Comparison of ENCODE assay signal across 27 mouse cellular contexts in genomic region chr3:92481249-92481648, GRCm38 (mm10). TPM values are rescaled to one million over a fixed set of nuclear protein-coding genes. Genes with fewer than 3 reads are reported as not detected.
DNase-seq lines count a peak whose midpoint lies in the region; ATAC-seq and TF ChIP-seq lines count a peak whose summit lies in the region.
"Not testable (repeated sequence)": the region's sequence is repeated elsewhere in the genome, so short reads cannot be mapped to it uniquely, and the experiment has no call there.
"Had no signal": no experiment of that assay in that cellular context is flagged by ENCODE, and none has a peak within 500 bp of the region (broad histone marks: within the 10 kb centered on the region; RNA-seq: fewer than 3 reads in every experiment).

No protein-coding gene starts in this region.

- DNase-seq in 3T3-L1 (ENCODE audit: low read depth, low spot score) (peak; percentile 55), NIH3T3 (ENCODE audit: low read depth) (peak; percentile 4)
- peak; percentile 19 for DNase-seq in adrenal gland, postnatal 10 days
- DNase-seq in embryonic facial prominence, embryonic 11.5 days (ENCODE audit: low spot score), result peak; percentile 17
- not testable (repeated sequence) for DNase-seq in hindbrain, postnatal 0 days (ENCODE audit: low spot score); layer of hippocampus, adult 2 months (ENCODE audit: low spot score in 2 of 2); lung, embryonic 14.5 days
- peak; percentile 4 for DNase-seq in retina, postnatal 1 day

- not testable (repeated sequence) for H3K9me3 ChIP-seq in embryonic facial prominence, embryonic 11.5 days (replicated peaks; ENCODE audit: control insufficient read depth, low read length); hindbrain, postnatal 0 days (ENCODE audit: low read length); lung, embryonic 14.5 days (ENCODE audit: low read depth, low read length)

- not testable (repeated sequence) for H3K4me2 ChIP-seq in embryonic facial prominence, embryonic 11.5 days (ENCODE audit: low read depth, low read length); hindbrain, postnatal 0 days (ENCODE audit: low read depth, low read length); lung, embryonic 14.5 days

- not testable (repeated sequence) for H3K27ac ChIP-seq in embryonic facial prominence, embryonic 11.5 days (replicated peaks; ENCODE audit: low read depth, low read length); hindbrain, postnatal 0 days; layer of hippocampus, adult 2 months; lung, embryonic 14.5 days (ENCODE audit: low read depth)

- H3K36me3 ChIP-seq in embryonic facial prominence, embryonic 11.5 days (replicated peaks; ENCODE audit: control insufficient read depth, insufficient read depth, low read depth, low read length); hindbrain, postnatal 0 days (ENCODE audit: insufficient read depth, low read length); lung, embryonic 14.5 days (ENCODE audit: insufficient read depth): not testable (repeated sequence)

- not testable (repeated sequence) for H3K9ac ChIP-seq in embryonic facial prominence, embryonic 11.5 days (replicated peaks; ENCODE audit: low read length); hindbrain, postnatal 0 days (replicated peaks; ENCODE audit: low read length); lung, embryonic 14.5 days

- TF ChIP-seq CTCF in hindbrain, postnatal 0 days (IDR thresholded peaks at IDR 0.05; ENCODE audit: low read depth), result peak; percentile 49
- peak; percentile 41 for TF ChIP-seq CTCF in layer of hippocampus, adult 2 months (conservative IDR thresholded peaks at IDR 0.05)
- peak; percentile 47 for TF ChIP-seq CTCF in lung, embryonic 14.5 days (IDR thresholded peaks at IDR 0.05; ENCODE audit: low read depth)

- H3K27me3 ChIP-seq in embryonic facial prominence, embryonic 11.5 days (ENCODE audit: control insufficient read depth, insufficient read depth, low read length); hindbrain, postnatal 0 days (ENCODE audit: insufficient read depth, low read length); lung, embryonic 14.5 days (ENCODE audit: insufficient read depth, low read length): not testable (repeated sequence)

- not testable (repeated sequence) for ATAC-seq in embryonic facial prominence, embryonic 11.5 days (replicated peaks; ENCODE audit: insufficient number of reproducible peaks, low FRiP score, low TSS enrichment, low read depth); hindbrain, postnatal 0 days; lung, embryonic 14.5 days (ENCODE audit: insufficient read depth)

- not testable (repeated sequence) for H3K4me1 ChIP-seq in embryonic facial prominence, embryonic 11.5 days (ENCODE audit: control insufficient read depth, insufficient read depth, low read length); hindbrain, postnatal 0 days (ENCODE audit: insufficient read depth, low read length); lung, embryonic 14.5 days (ENCODE audit: insufficient read depth)

- not testable (repeated sequence) for H3K4me3 ChIP-seq in embryonic facial prominence, embryonic 11.5 days (ENCODE audit: low read depth, low read length); hindbrain, postnatal 0 days (ENCODE audit: low read length); layer of hippocampus, adult 2 months; lung, embryonic 14.5 days (ENCODE audit: low read depth, low read length)

RNA-seq across cellular contexts. Expression of gene Sprr1a, which starts 4.4 kb away (rescaled TPM):
- total RNA-seq in adrenal gland, postnatal 10 days (2021), result not detected
- 0.36 TPM in 1 of 2 replicates, not detected in the other for polyA plus RNA-seq in embryonic facial prominence, embryonic 11.5 days (2014; fragmentation: Nextera tagmentation; extraction: Ambion mirVana)
- not detected in 2 replicates for total RNA-seq in hindbrain, postnatal 0 days (2014; rRNA removed)
- polyA plus RNA-seq in hindbrain, postnatal 0 days (2015; fragmentation: Nextera tagmentation; extraction: Ambion mirVana), result 0.23 and 0.25 TPM in 2 replicates
- total RNA-seq in layer of hippocampus, adult 2 months (2021), result not detected
- polyA plus RNA-seq in lung, embryonic 14.5 days (2014; fragmentation: Nextera tagmentation; extraction: Ambion mirVana), result not detected in 2 replicates
- total RNA-seq: adrenal gland, adult 8-10 months; gastrocnemius, postnatal 25 days; heart, adult 2 months; heart, postnatal 25 days; left cerebral cortex, postnatal 25 days; monocyte, adult 5-6 weeks; neutrophil, adult 5-6 weeks had no signal
- polyA plus RNA-seq: brain, embryonic 14.5 days; CD4-positive, CD25-positive, alpha-beta regulatory T cell, adult 4 months; embryonic facial prominence, embryonic 10.5 days; forebrain, embryonic 10.5 days; forebrain, embryonic 16.5 days; hindbrain, embryonic 13.5 days; inflammation-experienced regulatory T-cells, adult 6 months; midbrain, embryonic 12.5 days had no signal

RNA-seq across cellular contexts. Expression of gene Sprr4, which starts 19.0 kb away (rescaled TPM):
- total RNA-seq in adrenal gland, postnatal 10 days (2021), result not detected
- polyA plus RNA-seq in embryonic facial prominence, embryonic 11.5 days (2014; fragmentation: Nextera tagmentation; extraction: Ambion mirVana), result not detected in 2 replicates
- not detected in 2 replicates for total RNA-seq in hindbrain, postnatal 0 days (2014; rRNA removed)
- polyA plus RNA-seq in hindbrain, postnatal 0 days (2015; fragmentation: Nextera tagmentation; extraction: Ambion mirVana), result not detected in 2 replicates
- not detected for total RNA-seq in layer of hippocampus, adult 2 months (2021)
- polyA plus RNA-seq in lung, embryonic 14.5 days (2014; fragmentation: Nextera tagmentation; extraction: Ambion mirVana), result not detected in 2 replicates
- total RNA-seq: adrenal gland, adult 8-10 months; gastrocnemius, postnatal 25 days; heart, adult 2 months; heart, postnatal 25 days; left cerebral cortex, postnatal 25 days; monocyte, adult 5-6 weeks; neutrophil, adult 5-6 weeks had no signal
- polyA plus RNA-seq: brain, embryonic 14.5 days; CD4-positive, CD25-positive, alpha-beta regulatory T cell, adult 4 months; embryonic facial prominence, embryonic 10.5 days; forebrain, embryonic 10.5 days; forebrain, embryonic 16.5 days; heart, adult 2 months; heart, embryonic 13.5 days; hindbrain, embryonic 13.5 days; inflammation-experienced regulatory T-cells, adult 6 months; limb, embryonic 14.5 days; liver, embryonic 15.5 days; midbrain, embryonic 12.5 days; thymus, postnatal 0 days had no signal

RNA-seq across cellular contexts. Expression of gene Sprr3, which starts 22.7 kb away (rescaled TPM):
- not detected for total RNA-seq in adrenal gland, postnatal 10 days (2021)
- polyA plus RNA-seq in embryonic facial prominence, embryonic 11.5 days (2014; fragmentation: Nextera tagmentation; extraction: Ambion mirVana), result not detected in 2 replicates
- total RNA-seq in hindbrain, postnatal 0 days (2014; rRNA removed), result not detected in 2 replicates
- not detected in 2 replicates for polyA plus RNA-seq in hindbrain, postnatal 0 days (2015; fragmentation: Nextera tagmentation; extraction: Ambion mirVana)
- total RNA-seq in layer of hippocampus, adult 2 months (2021), result not detected
- not detected in 2 replicates for polyA plus RNA-seq in lung, embryonic 14.5 days (2014; fragmentation: Nextera tagmentation; extraction: Ambion mirVana)
- total RNA-seq: adrenal gland, adult 8-10 months; gastrocnemius, postnatal 25 days; heart, adult 2 months; heart, postnatal 25 days; left cerebral cortex, postnatal 25 days; monocyte, adult 5-6 weeks; neutrophil, adult 5-6 weeks had no signal
- polyA plus RNA-seq: brain, embryonic 14.5 days; CD4-positive, CD25-positive, alpha-beta regulatory T cell, adult 4 months; embryonic facial prominence, embryonic 10.5 days; forebrain, embryonic 10.5 days; forebrain, embryonic 16.5 days; heart, adult 2 months; heart, embryonic 13.5 days; hindbrain, embryonic 13.5 days; inflammation-experienced regulatory T-cells, adult 6 months; liver, embryonic 15.5 days; midbrain, embryonic 12.5 days had no signal

RNA-seq across cellular contexts. Expression of gene Sprr1b, which starts 42.7 kb away (rescaled TPM):
- total RNA-seq in adrenal gland, postnatal 10 days (2021), result not detected
- not detected in 2 replicates for polyA plus RNA-seq in embryonic facial prominence, embryonic 11.5 days (2014; fragmentation: Nextera tagmentation; extraction: Ambion mirVana)
- not detected in 2 replicates for total RNA-seq in hindbrain, postnatal 0 days (2014; rRNA removed)
- 0.18 TPM in 1 of 2 replicates, not detected in the other for polyA plus RNA-seq in hindbrain, postnatal 0 days (2015; fragmentation: Nextera tagmentation; extraction: Ambion mirVana)
- total RNA-seq in layer of hippocampus, adult 2 months (2021), result not detected
- polyA plus RNA-seq in lung, embryonic 14.5 days (2014; fragmentation: Nextera tagmentation; extraction: Ambion mirVana), result not detected in 2 replicates
- total RNA-seq: adrenal gland, adult 8-10 months; gastrocnemius, postnatal 25 days; heart, adult 2 months; heart, postnatal 25 days; left cerebral cortex, postnatal 25 days; monocyte, adult 5-6 weeks; neutrophil, adult 5-6 weeks had no signal
- polyA plus RNA-seq: CD4-positive, CD25-positive, alpha-beta regulatory T cell, adult 4 months; embryonic facial prominence, embryonic 10.5 days; forebrain, embryonic 10.5 days; forebrain, embryonic 16.5 days; heart, adult 2 months; heart, embryonic 13.5 days; hindbrain, embryonic 13.5 days; inflammation-experienced regulatory T-cells, adult 6 months; liver, embryonic 15.5 days; midbrain, embryonic 12.5 days had no signal

RNA-seq across cellular contexts. Expression of gene Sprr2k, which starts 48.9 kb away (rescaled TPM):
- total RNA-seq in adrenal gland, postnatal 10 days (2021), result not detected
- not detected in 2 replicates for polyA plus RNA-seq in embryonic facial prominence, embryonic 11.5 days (2014; fragmentation: Nextera tagmentation; extraction: Ambion mirVana)
- not detected in 2 replicates for total RNA-seq in hindbrain, postnatal 0 days (2014; rRNA removed)
- not detected in 2 replicates for polyA plus RNA-seq in hindbrain, postnatal 0 days (2015; fragmentation: Nextera tagmentation; extraction: Ambion mirVana)
- total RNA-seq in layer of hippocampus, adult 2 months (2021), result not detected
- polyA plus RNA-seq in lung, embryonic 14.5 days (2014; fragmentation: Nextera tagmentation; extraction: Ambion mirVana), result not detected in 2 replicates
- total RNA-seq: adrenal gland, adult 8-10 months; gastrocnemius, postnatal 25 days; heart, adult 2 months; heart, postnatal 25 days; left cerebral cortex, postnatal 25 days; monocyte, adult 5-6 weeks; neutrophil, adult 5-6 weeks had no signal
- polyA plus RNA-seq: brain, embryonic 14.5 days; CD4-positive, CD25-positive, alpha-beta regulatory T cell, adult 4 months; embryonic facial prominence, embryonic 10.5 days; forebrain, embryonic 10.5 days; forebrain, embryonic 16.5 days; heart, adult 2 months; heart, embryonic 13.5 days; hindbrain, embryonic 13.5 days; inflammation-experienced regulatory T-cells, adult 6 months; limb, embryonic 14.5 days; liver, embryonic 15.5 days; midbrain, embryonic 12.5 days had no signal
